Mouse (Mus musculus) liver, embryonic 14.5 days (tissue): ENCODE measurements around the gene Abhd4. TPM values are rescaled to one million over a fixed set of nuclear protein-coding genes. Genes with fewer than 3 reads are reported as not detected.

Experiments
- ATAC-seq: fragments of 200-750 bp; cut with Nextera tagmentation; 2 replicates; pipeline ENCODE4 v1.8.0; 2017; ENCODE audit warnings: moderate number of reproducible peaks, mild to moderate bottlenecking, moderate library complexity; ENCODE audit not compliant: insufficient read depth
- DNase-seq, 3 experiments: peaks; one replicate each; pipeline ENCODE4 v3.0.0-alpha.2; 2012 to 2013; ENCODE audit warnings: low read depth in 3 of 3, low spot score in 3 of 3
- H3K27ac ChIP-seq: fragments of 300-500 bp; sonication (generic); 2 replicates; pipeline ENCODE4 v1.5.1; 2014; ENCODE audit warnings: moderate library complexity, mild to moderate bottlenecking, control low read depth, inconsistent platforms
- H3K27me3 ChIP-seq: fragments of 300-500 bp; sonication (generic); 2 replicates; pipeline ENCODE4 v1.6.1; 2014; ENCODE audit warnings: mild to moderate bottlenecking, low read length, moderate library complexity; ENCODE audit not compliant: control insufficient read depth, insufficient read depth
- H3K36me3 ChIP-seq: fragments of 300-500 bp; sonication (generic); replicated peaks from 2 replicates; pipeline ENCODE4 v1.6.1; 2014; ENCODE audit warnings: low read depth; ENCODE audit not compliant: control insufficient read depth, insufficient read depth
- H3K4me1 ChIP-seq, 2 experiments: fragments of 200-500 bp in 1 of 2; fragments of 300-500 bp in 1 of 2; sonication (generic) in 1 of 2; replicated peaks; 2 replicates each; pipeline ENCODE4 v1.6.1; 2012 to 2014; ENCODE audit warnings: antibody characterized with exemption in 1 of 2, inconsistent platforms in 1 of 2, low read length in 1 of 2; ENCODE audit not compliant: control insufficient read depth in 2 of 2, insufficient read depth in 2 of 2
- H3K4me2 ChIP-seq: fragments of 300-500 bp; sonication (generic); 2 replicates; pipeline ENCODE4 v1.6.1; 2014; ENCODE audit warnings: low read depth, mild to moderate bottlenecking, control low read depth, moderate library complexity
- H3K4me3 ChIP-seq, 2 experiments: fragments of 200-500 bp in 1 of 2; fragments of 300-500 bp in 1 of 2; sonication (generic) in 1 of 2; 2 replicates each; pipeline ENCODE4 v1.5.1; 2012 to 2014; ENCODE audit warnings: low read depth in 2 of 2, low read length in 2 of 2, mild to moderate bottlenecking in 2 of 2, control low read depth in 1 of 2, inconsistent platforms in 1 of 2, moderate library complexity in 1 of 2; ENCODE audit not compliant: insufficient read depth in 1 of 2
- H3K9ac ChIP-seq: fragments of 300-500 bp; sonication (generic); replicated peaks from 2 replicates; pipeline ENCODE4 v1.6.1; 2014; ENCODE audit warnings: mild to moderate bottlenecking, control low read depth, moderate library complexity
- H3K9me3 ChIP-seq: fragments of 300-500 bp; sonication (generic); 2 replicates; pipeline ENCODE4 v1.6.1; 2016; ENCODE audit warnings: low read length, mixed read lengths; ENCODE audit not compliant: control insufficient read depth
- CTCF ChIP-seq: IDR thresholded peaks from 2 replicates; pipeline ENCODE4 v1.5.1; 2016; ENCODE audit warnings: antibody characterized with exemption, low read depth, control low read depth
- EP300 ChIP-seq: IDR thresholded peaks from 2 replicates; pipeline ENCODE4 v1.6.1; 2016; ENCODE audit warnings: antibody characterized with exemption, low read depth
- WGBS: fragments of 180-500 bp; shearing (Covaris S2); extraction: QIAGEN DNeasy Blood & Tissue Kit; methylation state at CpG from one replicate; pipeline ENCODE4 v1.1.7; 2014; ENCODE audit not compliant: insufficient replicate concordance; 5-methylcytosine and 5-hydroxymethylcytosine counted together
- polyA plus RNA-seq, 2 experiments: library from polyadenylated mRNA; depleted of rRNA in 1 of 2; stranded (reverse) in 1 of 2; unstranded in 1 of 2; fragments of >200 nt; fragmentation: Nextera tagmentation in 1 of 2; extraction: Ambion mirVana in 1 of 2; gene quantifications; 2 replicates each; pipeline versions ENCODE4 v1.2.1 to v1.2.3; 2012 to 2014

Gene Abhd4
- polyA plus RNA-seq (2012; rRNA removed) (5.9 and 6.1 TPM in 2 replicates), polyA plus RNA-seq (2014; fragmentation: Nextera tagmentation; extraction: Ambion mirVana) (14.9 and 18.3 TPM in 2 replicates)

DNA sequence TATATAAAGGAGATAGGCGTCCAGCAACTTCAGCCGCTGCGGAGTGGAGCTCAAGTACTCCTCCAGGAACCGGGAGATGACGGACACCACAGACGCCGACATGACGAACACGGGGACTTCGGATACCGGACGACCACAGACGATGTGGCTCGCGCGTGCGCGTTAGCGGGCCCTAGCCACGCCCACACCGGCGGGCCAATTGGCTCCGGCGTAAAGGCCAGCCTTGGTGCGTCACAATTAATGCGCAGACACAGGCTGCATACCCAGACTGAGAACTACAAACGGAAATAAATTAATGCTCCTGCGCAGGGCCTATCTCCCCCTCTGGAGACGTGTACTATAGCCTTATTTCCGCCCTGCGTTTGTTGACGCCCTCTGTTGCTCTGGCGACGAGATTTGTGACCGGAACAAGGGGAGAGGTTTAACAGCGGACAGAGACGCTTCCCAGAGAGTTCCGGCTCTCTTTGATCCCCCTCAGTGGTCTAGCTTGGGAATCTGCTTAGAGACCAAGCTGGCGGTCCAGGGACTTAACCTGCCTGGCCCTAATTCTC lies at the start of gene Abhd4, which contains the start of gene Dad1:
Gene Abhd4 (plus strand): TSS at position 448 of the 551 bp plus-strand sequence.
Gene Dad1 (minus strand): TSS at position 364 of the 551 bp plus-strand sequence.
- Histone ChIP-seq H3K9me3 (no peaks in the 10 kb centered on the region), H3K4me3 (peak within 1 kb of the TSS; percentile 71 to 93), H3K9ac (peak within 1 kb of the TSS; percentile 92), H3K27ac (peak within 1 kb of the TSS; percentile 91), H3K36me3 (no peaks in the 10 kb centered on the region), H3K4me2 (peak within 1 kb of the TSS; percentile 81), H3K27me3 (no peaks in the 10 kb centered on the region), H3K4me1 (peaks cover 22 to 32% of the 10 kb centered on the region in 2 experiments)
- under 1% methylated on average over 39 of the region's 39 CpGs for WGBS
- ATAC-seq (peak; percentile 99), DNase-seq (peak; percentile 96)
- TF ChIP-seq EP300 (no peak), CTCF (peak; percentile 22; the same call in 1 of the 2 replicates)

DNA sequence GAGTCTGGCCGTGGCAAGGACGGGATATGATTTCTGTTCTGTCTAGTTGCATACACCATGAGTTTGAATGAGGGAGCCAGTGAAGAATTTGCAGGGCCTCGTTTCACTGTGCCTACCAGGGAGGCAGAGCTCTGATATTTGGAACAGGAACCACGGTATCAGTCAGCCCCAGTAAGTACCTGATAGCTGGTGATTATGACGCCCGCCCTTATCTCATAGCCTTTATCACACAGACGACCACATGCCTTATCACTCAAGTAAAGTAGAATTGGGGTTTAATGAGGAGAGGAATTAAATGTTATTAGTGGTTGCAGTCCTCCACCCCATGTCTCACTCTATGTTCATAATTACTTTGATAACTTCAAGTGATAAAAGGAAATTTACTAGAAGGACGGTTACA lies 49.7 kb upstream of the Abhd4 start:
- Histone ChIP-seq H3K4me2 (peak overlapping the region; percentile 61), H3K27me3 (no peaks in the 10 kb centered on the region; the same call in 1 of the 2 replicates), H3K4me1 (peaks cover 44 to 51% of the 10 kb centered on the region in 2 experiments), H3K36me3 (no peaks in the 10 kb centered on the region), H3K9ac (peak overlapping the region; percentile 13; the same call in 1 of the 2 replicates), H3K4me3 (no peak overlapping the region), H3K27ac (peak overlapping the region; percentile 57), H3K9me3 (no peaks in the 10 kb centered on the region)
- peak; percentile 95 for ATAC-seq
- WGBS = 14% methylated on average over 8 of the region's 8 CpGs
- peak; percentile 63 to 70 (median 69) for DNase-seq
- TF ChIP-seq CTCF = no peak
- peak; percentile 99 for TF ChIP-seq EP300

DNA sequence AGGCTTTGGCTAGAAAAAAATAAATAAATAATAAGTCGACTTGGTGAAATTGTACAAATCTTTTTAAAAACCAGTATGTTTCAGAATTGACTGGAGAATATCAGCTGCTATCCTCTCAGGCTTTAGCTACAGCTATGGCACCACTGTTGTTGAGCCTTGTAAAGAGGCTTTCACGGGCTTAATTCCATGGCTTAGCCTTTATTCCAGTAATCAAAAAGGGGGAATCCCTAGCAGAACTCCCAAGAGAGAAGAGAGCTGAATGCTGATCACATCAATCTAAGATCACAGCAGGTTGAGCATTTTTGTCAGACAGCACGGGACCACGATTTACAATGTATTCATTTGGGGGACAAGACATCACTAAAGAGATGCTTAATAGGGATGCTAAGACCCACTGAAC lies 49.2 kb upstream of the Abhd4 start:
- no peaks in the 10 kb centered on the region for H3K9me3 ChIP-seq
- 0 out of 2 replicates have a peak, but pooled peaks have one; percentile 12 for ATAC-seq
- peak overlapping the region; percentile 46 for H3K27ac ChIP-seq
- H3K4me3 ChIP-seq = no peak overlapping the region
- H3K4me1 ChIP-seq = peaks cover 44 to 51% of the 10 kb centered on the region in 2 experiments
- TF ChIP-seq CTCF = no peak
- no peak for TF ChIP-seq EP300
- no peaks in the 10 kb centered on the region; the same call in 1 of the 2 replicates for H3K27me3 ChIP-seq
- no peak for DNase-seq
- peak overlapping the region; percentile 61 for H3K4me2 ChIP-seq
- no peak overlapping the region for H3K9ac ChIP-seq
- WGBS = 58% methylated on average over 4 of the region's 4 CpGs
- H3K36me3 ChIP-seq = no peaks in the 10 kb centered on the region

GRCm38 (mm10) chr14:54205904-54206303 lies 48.1 kb upstream of the Abhd4 start:
- H3K4me1 ChIP-seq = peaks cover 44 to 51% of the 10 kb centered on the region in 2 experiments
- ATAC-seq = no peak

GRCm38 (mm10) chr14:54206309-54206708 lies 47.7 kb upstream of the Abhd4 start:
- no peak for DNase-seq
- Histone ChIP-seq H3K27me3 (no peaks in the 10 kb centered on the region; the same call in 1 of the 2 replicates), H3K4me1 (peaks cover 44 to 51% of the 10 kb centered on the region in 2 experiments), H3K27ac (no peak overlapping the region), H3K9ac (no peak overlapping the region), H3K4me2 (no peak overlapping the region), H3K36me3 (no peaks in the 10 kb centered on the region), H3K4me3 (no peak overlapping the region), H3K9me3 (no peaks in the 10 kb centered on the region)
- TF ChIP-seq EP300 = no peak
- no peak for TF ChIP-seq CTCF
- ATAC-seq = no peak
- WGBS = 57% methylated on average over 5 of the region's 5 CpGs

More at GRCm38 (mm10) chr14:54205904-54206303, 48.1 kb upstream of the Abhd4 start:
- DNase-seq = no peak
- H3K9me3 ChIP-seq = no peaks in the 10 kb centered on the region
- H3K4me3 ChIP-seq = no peak overlapping the region
- no peaks in the 10 kb centered on the region; the same call in 1 of the 2 replicates for H3K27me3 ChIP-seq
- TF ChIP-seq EP300 = no peak
- 56% methylated on average over 6 of the region's 6 CpGs for WGBS
- no peak overlapping the region for H3K4me2 ChIP-seq
- no peak overlapping the region for H3K27ac ChIP-seq
- H3K36me3 ChIP-seq = no peaks in the 10 kb centered on the region
- H3K9ac ChIP-seq = no peak overlapping the region
